Mouse (Mus musculus): ENCODE data around the gene Shpk. TPM values are rescaled to one million over a fixed set of nuclear protein-coding genes. Genes with fewer than 3 reads are reported as not detected.

Gene Shpk
- 1.3 TPM for polyA plus RNA-seq (2012; fragmentation: generic; extraction: Trizol)

- Histone ChIP-seq H3K79me2 (ENCODE audit: control insufficient read depth, insufficient read depth) (no peaks in the 10 kb centered on the region), H3ac (ENCODE audit: control insufficient read depth, insufficient read length) (peak within 1 kb of the TSS; percentile 10), H3K4me3 (peak within 1 kb of the TSS; percentile 58), H3K27me3 (ENCODE audit: control insufficient read depth, insufficient read depth, insufficient read length) (no peaks in the 10 kb centered on the region), H3K36me3 (ENCODE audit: control insufficient read depth, insufficient read depth) (no peaks in the 10 kb centered on the region), H3K4me2 (ENCODE audit: low read depth) (peak within 1 kb of the TSS; percentile 95)
- TF ChIP-seq POLR2AphosphoS2 (IDR thresholded peaks at IDR 0.05; ENCODE audit: insufficient read length, low read depth) (peak; percentile 94), MAX (IDR thresholded peaks at IDR 0.05; ENCODE audit: low read depth) (no peak), POLR2A (IDR thresholded peaks at IDR 0.05; ENCODE audit: insufficient read length, low read depth) (peak; percentile 92)
Measured at GRCm38 (mm10) chr11:73199230-73199712, at the start of gene Shpk. Gene Shpk, plus strand, starts transcription at chr11:73199460.

DNA sequence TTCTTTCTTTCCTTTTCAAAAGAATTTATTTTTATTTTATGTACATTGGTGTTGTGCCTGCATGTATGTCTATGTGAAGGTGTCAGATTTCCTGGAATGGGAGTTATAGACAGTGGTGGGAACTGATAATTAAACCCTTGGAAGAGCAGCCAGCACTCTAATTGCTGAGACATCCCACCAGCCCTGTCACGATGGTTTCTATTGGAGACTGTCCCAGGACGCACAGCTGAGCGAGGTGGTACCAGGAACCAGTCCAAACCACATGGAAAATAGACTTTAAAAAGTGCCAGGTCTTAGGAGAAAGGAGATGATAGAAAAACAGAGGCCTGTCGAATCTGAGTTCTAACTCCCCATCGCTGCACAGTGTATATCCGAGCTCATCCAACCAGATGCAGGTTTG, 44.2 kb upstream of the Shpk start:
- no peak overlapping the region for H3ac ChIP-seq (ENCODE audit: control insufficient read depth, insufficient read length)
- H3K27me3 ChIP-seq (ENCODE audit: control insufficient read depth, insufficient read depth, insufficient read length), result no peaks in the 10 kb centered on the region
- no peak overlapping the region for H3K4me3 ChIP-seq
- peak overlapping the region; percentile 43 for H3K4me2 ChIP-seq (ENCODE audit: low read depth)
- TF ChIP-seq MYOD1 (IDR thresholded peaks at IDR 0.05; ENCODE audit: control insufficient read depth in 1 of 3, insufficient read length in 2 of 3, low read depth in 2 of 3) (no peak), E2F4 (IDR thresholded peaks at IDR 0.05; ENCODE audit: insufficient read depth) (no peak), MAX (IDR thresholded peaks at IDR 0.05; ENCODE audit: low read depth) (no peak), USF1 (IDR thresholded peaks at IDR 0.05; ENCODE audit: low read depth) (no peak), SRF (IDR thresholded peaks at IDR 0.05; ENCODE audit: control insufficient read depth, insufficient read length, low read depth) (no peak), TCF3 (IDR thresholded peaks at IDR 0.05; ENCODE audit: insufficient read length, low read depth) (no peak), REST (IDR thresholded peaks at IDR 0.05; ENCODE audit: insufficient read depth, insufficient read length) (no peak), POLR2A (IDR thresholded peaks at IDR 0.05; ENCODE audit: insufficient read length, low read depth) (no peak), CEBPB (IDR thresholded peaks at IDR 0.05; ENCODE audit: insufficient read depth, poor library complexity, severe bottlenecking) (no peak), POLR2AphosphoS2 (IDR thresholded peaks at IDR 0.05; ENCODE audit: insufficient read length, low read depth) (no peak)
- H3K79me2 ChIP-seq (ENCODE audit: control insufficient read depth, insufficient read depth), result no peaks in the 10 kb centered on the region
- no peaks in the 10 kb centered on the region for H3K36me3 ChIP-seq (ENCODE audit: control insufficient read depth, insufficient read depth)

GRCm38 (mm10) chr11:73159957-73160810, 39.1 kb upstream of the Shpk start, which contains the start of gene P2rx5:
Gene P2rx5, plus strand, starts transcription at chr11:73160421.
- no peaks in the 10 kb centered on the region for H3K27me3 ChIP-seq (ENCODE audit: control insufficient read depth, insufficient read depth, insufficient read length)
- peak within 1 kb of the TSS; percentile 20 for H3K4me3 ChIP-seq
- no peaks in the 10 kb centered on the region for H3K79me2 ChIP-seq (ENCODE audit: control insufficient read depth, insufficient read depth)
- peak within 1 kb of the TSS; percentile 62 for H3ac ChIP-seq (ENCODE audit: control insufficient read depth, insufficient read length)
- TF ChIP-seq TCF3 (IDR thresholded peaks at IDR 0.05; ENCODE audit: insufficient read length, low read depth) (no peak), CEBPB (IDR thresholded peaks at IDR 0.05; ENCODE audit: insufficient read depth, poor library complexity, severe bottlenecking) (no peak), MYOD1 (IDR thresholded peaks at IDR 0.05; ENCODE audit: control insufficient read depth in 1 of 3, insufficient read length in 2 of 3, low read depth in 2 of 3) (peak in 1 of 3 experiments; percentile 21), POLR2A (IDR thresholded peaks at IDR 0.05; ENCODE audit: insufficient read length, low read depth) (peak; percentile 56), MYOG (IDR thresholded peaks at IDR 0.05; ENCODE audit: control insufficient read depth in 1 of 3, insufficient read depth in 1 of 3, insufficient read length in 2 of 3, low read depth in 2 of 3) (peak in 2 of 3 experiments; percentile 11 to 31)
- peak within 1 kb of the TSS; percentile 64 for H3K4me2 ChIP-seq (ENCODE audit: low read depth)
- H3K36me3 ChIP-seq (ENCODE audit: control insufficient read depth, insufficient read depth), result no peaks in the 10 kb centered on the region

DNA sequence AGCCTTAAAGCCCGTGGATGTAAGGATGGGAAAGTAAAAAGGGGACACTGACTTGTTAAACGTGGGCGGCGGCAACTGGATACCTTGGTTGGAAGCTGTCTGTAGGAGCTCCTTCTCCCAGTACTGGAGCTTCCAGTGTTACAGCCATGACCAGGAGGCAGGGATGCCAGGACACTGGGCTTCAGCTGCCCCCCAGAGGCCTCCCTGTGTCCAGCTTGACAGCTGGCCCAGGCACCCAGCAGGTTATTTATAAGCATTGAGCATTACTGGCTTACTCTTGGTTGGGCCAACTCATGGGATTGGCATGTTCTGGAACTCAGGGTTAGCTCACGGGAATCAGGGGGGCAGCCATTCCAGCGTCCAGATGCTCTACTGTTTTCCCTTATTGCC, 38.5 kb upstream of the Shpk start:
- peak overlapping the region; percentile 20 for H3K4me3 ChIP-seq
- no peaks in the 10 kb centered on the region for H3K27me3 ChIP-seq (ENCODE audit: control insufficient read depth, insufficient read depth, insufficient read length)
- H3ac ChIP-seq (ENCODE audit: control insufficient read depth, insufficient read length), result peak overlapping the region; percentile 62
- H3K79me2 ChIP-seq (ENCODE audit: control insufficient read depth, insufficient read depth), result no peaks in the 10 kb centered on the region
- TF ChIP-seq CEBPB (IDR thresholded peaks at IDR 0.05; ENCODE audit: insufficient read depth, poor library complexity, severe bottlenecking) (no peak), POLR2AphosphoS2 (IDR thresholded peaks at IDR 0.05; ENCODE audit: insufficient read length, low read depth) (no peak), MAX (IDR thresholded peaks at IDR 0.05; ENCODE audit: low read depth) (no peak), E2F4 (IDR thresholded peaks at IDR 0.05; ENCODE audit: insufficient read depth) (no peak), TCF3 (IDR thresholded peaks at IDR 0.05; ENCODE audit: insufficient read length, low read depth) (peak; percentile 40), USF1 (IDR thresholded peaks at IDR 0.05; ENCODE audit: low read depth) (no peak), SRF (IDR thresholded peaks at IDR 0.05; ENCODE audit: control insufficient read depth, insufficient read length, low read depth) (no peak), TCF12 (IDR thresholded peaks at IDR 0.05; ENCODE audit: insufficient read depth, poor library complexity, severe bottlenecking) (peak; percentile 53), POLR2A (IDR thresholded peaks at IDR 0.05; ENCODE audit: insufficient read length, low read depth) (no peak), MYOD1 (IDR thresholded peaks at IDR 0.05; ENCODE audit: control insufficient read depth in 1 of 3, insufficient read length in 2 of 3, low read depth in 2 of 3) (peak; percentile 30 to 92 (median 86)), MYOG (IDR thresholded peaks at IDR 0.05; ENCODE audit: control insufficient read depth in 1 of 3, insufficient read depth in 1 of 3, insufficient read length in 2 of 3, low read depth in 2 of 3) (peak; percentile 85 to 96 (median 87))
- H3K4me2 ChIP-seq (ENCODE audit: low read depth), result peak overlapping the region; percentile 64
- H3K36me3 ChIP-seq (ENCODE audit: control insufficient read depth, insufficient read depth), result no peaks in the 10 kb centered on the region

GRCm38 (mm10) chr11:73161616-73162015, 37.6 kb upstream of the Shpk start:
- H3K27me3 ChIP-seq (ENCODE audit: control insufficient read depth, insufficient read depth, insufficient read length), result no peaks in the 10 kb centered on the region
- peak overlapping the region; percentile 20 for H3K4me3 ChIP-seq
- no peak overlapping the region for H3ac ChIP-seq (ENCODE audit: control insufficient read depth, insufficient read length)
- TF ChIP-seq POLR2AphosphoS2 (IDR thresholded peaks at IDR 0.05; ENCODE audit: insufficient read length, low read depth) (no peak), E2F4 (IDR thresholded peaks at IDR 0.05; ENCODE audit: insufficient read depth) (no peak)
- peak overlapping the region; percentile 64 for H3K4me2 ChIP-seq (ENCODE audit: low read depth)
- no peaks in the 10 kb centered on the region for H3K79me2 ChIP-seq (ENCODE audit: control insufficient read depth, insufficient read depth)
- no peaks in the 10 kb centered on the region for H3K36me3 ChIP-seq (ENCODE audit: control insufficient read depth, insufficient read depth)
